Mouse (Mus musculus) c-Kit-positive CD71-positive TER-119-negative erythroid progenitor cells, embryonic 14.5 days (primary cell): Measurements from ENCODE around the gene Smarca2.
"Not testable (repeated sequence)": the region's sequence is repeated elsewhere in the genome, so short reads cannot be mapped to it uniquely, and the experiment has no call there.

Experiments used
- DNase-seq: peaks from one replicate; pipeline ENCODE4 v3.0.0-alpha.2; 2013; ENCODE audit warnings: low read depth

Gene Smarca2

GRCm38 (mm10) chr19:26690516-26690915 is 85.7 kb downstream of the Smarca2 start:
- DNase-seq = no peak

- no peak for DNase-seq
Measured at GRCm38 (mm10) chr19:26697107-26697506, 92.3 kb downstream of the Smarca2 start.

- DNase-seq = no peak
Measured at GRCm38 (mm10) chr19:26704545-26705209, 99.8 kb downstream of the Smarca2 start.

GRCm38 (mm10) chr19:26706910-26707309 is 102.1 kb downstream of the Smarca2 start:
- DNase-seq = no peak

GRCm38 (mm10) chr19:26709095-26709494 is 104.2 kb downstream of the Smarca2 start:
- DNase-seq = no peak

GRCm38 (mm10) chr19:26711268-26711667 is 106.4 kb downstream of the Smarca2 start:
- DNase-seq = no peak

GRCm38 (mm10) chr19:26716217-26716616 is 111.4 kb downstream of the Smarca2 start:
- DNase-seq = no peak

GRCm38 (mm10) chr19:26718221-26718620 is 113.4 kb downstream of the Smarca2 start:
- DNase-seq = no peak

- no peak for DNase-seq
Measured at GRCm38 (mm10) chr19:26719161-26719560, 114.3 kb downstream of the Smarca2 start.

GRCm38 (mm10) chr19:26721741-26722140 is 116.9 kb downstream of the Smarca2 start:
- no peak for DNase-seq

- DNase-seq = no peak
Measured at GRCm38 (mm10) chr19:26723899-26724298, 119.0 kb downstream of the Smarca2 start.

GRCm38 (mm10) chr19:26724626-26725025 is 119.8 kb downstream of the Smarca2 start:
- DNase-seq = no peak

GRCm38 (mm10) chr19:26727796-26728195 is 122.9 kb downstream of the Smarca2 start:
- no peak for DNase-seq

- DNase-seq = no peak
Measured at GRCm38 (mm10) chr19:26730486-26730885, 125.6 kb downstream of the Smarca2 start.

GRCm38 (mm10) chr19:26731121-26731520 is 126.3 kb downstream of the Smarca2 start:
- no peak for DNase-seq

- DNase-seq = no peak
Measured at GRCm38 (mm10) chr19:26731809-26732208, 127.0 kb downstream of the Smarca2 start.

GRCm38 (mm10) chr19:26733055-26733454 is 128.2 kb downstream of the Smarca2 start:
- DNase-seq = no peak

- DNase-seq = no peak
Measured at GRCm38 (mm10) chr19:26733546-26734100, 128.8 kb downstream of the Smarca2 start.

- no peak for DNase-seq
Measured at GRCm38 (mm10) chr19:26734704-26735109, 129.9 kb downstream of the Smarca2 start.

GRCm38 (mm10) chr19:26745021-26745420 is 140.2 kb downstream of the Smarca2 start:
- not testable (repeated sequence) for DNase-seq

- DNase-seq = no peak
Measured at GRCm38 (mm10) chr19:26745567-26745966, 140.7 kb downstream of the Smarca2 start.

GRCm38 (mm10) chr19:26746290-26746689 is 141.4 kb downstream of the Smarca2 start:
- DNase-seq = no peak

GRCm38 (mm10) chr19:26746709-26747467 is 142.0 kb downstream of the Smarca2 start:
- no peak for DNase-seq
